Mouse (Mus musculus) cortical plate, adult 2 months (tissue): ENCODE data around the gene Ttc38. TPM values are rescaled to one million over a fixed set of nuclear protein-coding genes. Genes with fewer than 3 reads are reported as not detected.

ENCODE experiments used
- H3K27ac ChIP-seq: fragments of 200-500 bp; 2 replicates; pipeline ENCODE4 v1.5.1; 2012; ENCODE audit warnings: low read length, control low read depth, inconsistent platforms; ENCODE audit not compliant: insufficient read depth
- H3K4me1 ChIP-seq: fragments of 200-500 bp; 2 replicates; pipeline ENCODE4 v1.6.1; 2011; ENCODE audit warnings: low read length; ENCODE audit not compliant: control insufficient read depth, insufficient read depth
- H3K4me3 ChIP-seq: fragments of 200-500 bp; 2 replicates; pipeline ENCODE4 v1.5.1; 2011; ENCODE audit warnings: mild to moderate bottlenecking, low read length, control low read depth; ENCODE audit not compliant: insufficient read depth
- CTCF ChIP-seq: fragments of 200-500 bp; IDR thresholded peaks from 2 replicates; pipeline ENCODE4 v1.5.1; 2011; ENCODE audit warnings: mild to moderate bottlenecking, control low read depth, low read length; ENCODE audit not compliant: insufficient read depth; ENCODE audit errors: extremely low read depth
- POLR2A ChIP-seq: fragments of 200-500 bp; IDR thresholded peaks from 2 replicates; pipeline ENCODE4 v1.6.1; 2011; ENCODE audit warnings: mild to moderate bottlenecking, low read length, control low read depth; ENCODE audit not compliant: insufficient read depth; ENCODE audit errors: extremely low read depth
- polyA plus RNA-seq: library from polyadenylated mRNA; depleted of rRNA; stranded (reverse); fragments of >200 nt; gene quantifications from 2 replicates; pipeline ENCODE4 v1.2.3, GENCODE M21; 2012

Ttc38 gene
- polyA plus RNA-seq, 1 experiment = 4.9 TPM

DNA sequence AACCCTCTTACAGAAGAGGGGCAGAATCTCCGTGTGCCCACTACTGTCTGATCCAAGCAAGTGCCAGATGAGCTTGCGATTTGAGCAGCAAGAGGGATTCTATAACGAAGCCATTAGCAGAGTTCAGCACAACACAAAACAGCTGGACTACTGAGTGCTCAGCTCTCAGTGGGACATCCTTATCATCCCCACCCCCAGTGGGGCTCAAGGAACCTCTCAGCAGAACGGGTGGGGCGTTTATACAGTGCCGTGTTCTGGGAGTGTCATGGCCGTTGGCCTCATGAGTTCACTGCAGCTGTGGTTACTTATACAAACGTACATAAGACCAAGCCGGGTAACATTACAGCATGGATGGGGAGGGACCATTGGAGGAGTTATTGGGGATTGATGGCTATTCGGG lies 18.7 kb upstream of the Ttc38 start:
- no peak overlapping the region for H3K27ac ChIP-seq
- H3K4me1 ChIP-seq = peaks cover 4% of the 10 kb centered on the region; the same call in 1 of the 2 replicates
- H3K4me3 ChIP-seq = no peak overlapping the region
- no peak for TF ChIP-seq CTCF
- no peak for TF ChIP-seq POLR2A

DNA sequence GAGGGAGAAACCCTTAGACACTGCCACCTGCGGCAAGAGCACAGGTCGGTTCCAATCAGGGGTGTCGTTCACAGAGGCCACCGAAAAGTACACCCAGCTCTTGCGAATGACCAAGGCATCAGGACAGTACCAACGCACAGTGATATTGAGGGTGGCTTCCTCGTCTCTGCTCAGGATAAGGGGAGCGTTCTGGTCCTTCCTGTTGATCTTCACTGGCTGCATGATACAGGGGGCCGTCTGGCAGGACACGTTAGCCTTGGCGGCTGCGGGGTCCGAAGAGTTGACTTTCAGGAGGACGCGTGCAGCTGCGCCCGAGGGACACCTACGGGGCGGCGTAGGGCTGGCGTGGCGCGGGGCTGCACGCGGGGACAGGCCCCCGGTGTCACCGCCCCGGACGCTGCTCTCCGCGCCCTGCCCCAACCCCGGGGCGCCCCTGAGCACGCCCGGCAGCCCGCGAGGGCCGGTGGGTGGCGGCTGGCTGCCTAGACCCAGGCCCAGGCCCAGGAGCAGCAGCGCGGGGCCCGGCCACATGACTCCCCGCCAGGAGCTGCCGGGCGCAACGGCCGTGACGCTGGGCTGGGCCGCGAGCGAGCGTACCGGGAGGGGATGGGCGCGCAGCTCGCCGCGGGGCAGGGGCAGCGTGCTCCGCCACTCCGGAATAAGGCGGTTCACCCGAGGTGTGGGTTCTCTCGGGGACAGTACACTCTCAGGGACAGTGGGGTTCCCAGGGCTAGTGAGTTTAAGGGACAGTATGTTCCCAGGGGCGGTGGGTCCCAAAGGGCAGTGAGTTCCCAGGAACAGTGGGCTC lies 10.7 kb upstream of the Ttc38 start, which contains the start of gene Pkdrej:
TSS of gene Pkdrej (minus strand) at position 532 of the 808 bp plus-strand sequence.
- H3K4me3 ChIP-seq = peak within 1 kb of the TSS; percentile 36
- H3K4me1 ChIP-seq = 0 out of 2 replicates have a peak, but pooled peaks cover 1% of the 10 kb centered on the region
- H3K27ac ChIP-seq = no peak within 1 kb of the TSS
- TF ChIP-seq CTCF (no peak), POLR2A (no peak)

DNA sequence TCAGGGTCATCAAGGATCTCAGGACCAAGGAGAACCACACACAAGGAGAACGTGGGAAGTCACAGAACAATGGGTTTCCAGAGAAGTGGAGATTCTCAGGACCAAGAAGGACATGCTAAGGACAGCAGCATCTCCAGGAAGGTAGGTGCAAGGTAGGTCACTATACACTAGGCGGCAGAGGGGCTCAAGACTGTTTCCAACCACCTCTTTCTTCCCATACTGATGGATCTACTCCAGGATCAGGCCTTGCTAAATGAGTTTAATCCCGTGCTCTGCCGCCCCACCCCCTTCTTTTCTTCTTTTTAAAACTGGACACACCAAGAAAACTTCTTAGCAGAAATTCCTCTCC lies 10.1 kb upstream of the Ttc38 start:
- no peak for TF ChIP-seq CTCF
- no peak for TF ChIP-seq POLR2A
- 0 out of 2 replicates have a peak, but pooled peaks cover 1% of the 10 kb centered on the region for H3K4me1 ChIP-seq
- H3K4me3 ChIP-seq = peak overlapping the region; percentile 36
- H3K27ac ChIP-seq = no peak overlapping the region

DNA sequence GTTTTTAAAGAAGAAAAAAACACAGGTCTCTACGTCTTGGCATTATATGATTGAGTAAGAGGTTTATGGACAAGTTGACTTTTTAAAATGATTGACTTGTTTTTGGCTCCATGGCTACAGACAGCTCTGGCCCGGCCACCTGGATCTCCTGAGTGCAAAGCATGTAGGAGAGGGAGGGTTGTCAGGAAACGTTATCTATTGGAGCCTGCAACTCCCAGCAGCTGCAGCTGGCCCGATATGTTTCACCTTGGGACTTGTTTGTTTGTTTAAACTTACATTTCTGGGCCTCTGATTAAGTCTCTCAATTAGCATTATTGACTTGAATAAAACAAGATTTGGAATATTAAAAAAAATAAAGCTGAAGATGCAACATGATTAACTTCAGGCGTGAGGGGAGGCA lies 5.4 kb upstream of the Ttc38 start:
- Histone ChIP-seq H3K4me3 (no peak overlapping the region), H3K4me1 (no peaks in the 10 kb centered on the region), H3K27ac (no peak overlapping the region)
- TF ChIP-seq POLR2A (no peak), CTCF (no peak)

DNA sequence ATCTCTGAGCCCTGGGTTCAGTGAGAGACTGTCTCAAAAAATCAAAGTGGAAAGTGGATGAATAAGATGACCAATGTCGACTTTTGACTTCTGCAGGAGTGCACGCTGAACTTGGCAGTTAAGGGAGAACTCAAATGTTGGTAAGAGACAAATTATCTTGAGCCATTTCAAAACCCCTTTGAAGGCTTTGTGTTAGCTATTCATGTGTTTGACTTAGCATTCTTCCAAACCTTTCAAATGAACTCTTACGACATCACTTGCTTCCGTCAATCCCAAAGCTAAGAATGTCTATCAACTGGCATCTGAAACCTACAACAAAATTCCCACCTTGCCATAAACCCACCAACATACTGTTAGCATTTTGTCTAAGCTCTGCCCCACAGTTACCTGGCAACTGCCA lies 4.0 kb upstream of the Ttc38 start:
- TF ChIP-seq POLR2A (no peak), CTCF (no peak)
- Histone ChIP-seq H3K4me1 (peaks cover 3% of the 10 kb centered on the region), H3K4me3 (no peak overlapping the region), H3K27ac (no peak overlapping the region)

DNA sequence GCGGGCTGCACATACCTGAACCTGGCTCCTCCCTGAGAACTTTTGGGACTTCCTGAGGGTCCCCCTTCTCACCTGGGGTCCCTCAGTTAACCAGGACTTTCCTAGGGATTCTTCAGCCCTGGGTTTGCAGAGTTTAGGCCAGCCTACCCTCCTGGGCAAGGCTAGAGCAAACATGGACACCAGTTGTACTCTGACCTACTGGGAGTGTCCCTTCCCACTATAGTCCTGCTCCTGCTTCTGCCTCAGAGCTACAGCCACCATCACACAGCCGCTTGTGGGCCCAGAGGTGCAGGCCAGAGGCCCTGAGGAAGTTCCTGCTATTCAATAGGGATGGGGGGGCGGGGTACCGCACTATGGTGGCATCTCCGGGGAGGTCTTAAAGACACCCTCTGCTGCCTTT lies 2.6 kb upstream of the Ttc38 start:
- Histone ChIP-seq H3K27ac (no peak overlapping the region), H3K4me1 (peaks cover 3% of the 10 kb centered on the region), H3K4me3 (no peak overlapping the region)
- TF ChIP-seq POLR2A (no peak), CTCF (no peak)

DNA sequence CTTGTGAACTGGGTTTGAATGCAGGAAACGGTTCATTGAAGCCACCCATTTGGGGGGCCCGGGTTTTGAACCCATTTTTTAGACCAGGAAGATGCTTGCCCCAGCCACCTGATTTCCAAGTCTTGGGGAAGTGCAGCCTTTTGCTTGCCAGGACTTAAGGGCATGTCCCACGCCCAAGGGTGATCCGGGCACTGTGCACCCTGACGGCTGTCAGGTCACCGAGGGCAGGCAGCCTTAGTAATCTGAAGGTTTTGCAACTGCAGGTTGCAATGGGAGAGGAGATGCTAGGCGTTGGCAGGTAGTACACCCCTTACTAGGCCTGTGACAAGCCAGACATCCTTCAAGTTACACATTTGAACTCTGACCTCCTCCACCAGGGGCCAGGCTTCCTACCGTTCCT lies 493 bp downstream of the Ttc38 start:
- no peak for TF ChIP-seq POLR2A
- TF ChIP-seq CTCF = no peak
- H3K27ac ChIP-seq = no peak overlapping the region

DNA sequence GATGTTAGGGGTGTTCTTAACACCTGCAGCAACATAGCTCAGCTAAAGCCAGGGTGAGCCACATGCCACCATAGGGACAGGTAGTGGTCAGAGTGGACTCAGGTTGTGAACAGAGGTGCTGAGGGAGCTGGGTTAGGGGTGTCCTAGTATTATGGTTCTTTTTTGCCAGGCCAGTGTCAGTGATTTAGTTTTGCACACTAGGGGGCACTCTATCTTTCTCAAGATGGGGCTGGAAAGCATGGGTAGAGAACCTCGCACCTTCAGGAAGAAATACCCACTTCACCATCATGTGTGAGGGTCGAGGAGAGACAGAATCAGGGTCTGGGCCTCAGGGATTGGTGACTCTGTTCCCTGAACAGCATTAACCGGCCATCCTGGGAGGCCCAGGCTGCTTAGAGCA lies 3.2 kb downstream of the Ttc38 start:
- H3K27ac ChIP-seq = no peak overlapping the region
- TF ChIP-seq POLR2A (no peak), CTCF (peak; percentile 23)
- H3K4me3 ChIP-seq = no peak overlapping the region
- peaks cover 3% of the 10 kb centered on the region for H3K4me1 ChIP-seq

More for the DNA sequence above, 493 bp downstream of the Ttc38 start:
- H3K4me3 ChIP-seq = peak overlapping the region; percentile 68
- peaks cover 3% of the 10 kb centered on the region for H3K4me1 ChIP-seq

DNA sequence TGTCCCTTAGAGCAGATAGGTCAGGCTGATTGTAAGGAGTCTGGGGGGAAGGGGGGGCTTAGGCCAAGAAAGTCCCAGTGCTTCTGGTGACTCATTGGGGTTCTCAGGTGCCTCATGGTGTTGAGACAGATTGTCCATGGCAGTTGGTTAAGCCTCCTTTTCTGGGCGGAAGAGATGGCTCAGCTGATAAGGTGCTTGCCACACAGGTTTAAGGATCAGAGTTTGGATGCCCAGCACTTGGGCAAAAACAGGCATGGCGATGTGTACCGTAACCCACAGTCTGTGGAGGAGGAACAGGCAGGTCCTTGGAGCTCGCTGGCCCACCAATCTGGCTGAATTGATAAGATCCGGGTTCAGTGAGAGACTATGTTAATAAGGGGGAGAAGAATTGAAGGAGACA lies 4.8 kb downstream of the Ttc38 start:
- Histone ChIP-seq H3K4me1 (peaks cover 3% of the 10 kb centered on the region), H3K27ac (no peak overlapping the region), H3K4me3 (no peak overlapping the region)
- no peak for TF ChIP-seq POLR2A
- no peak for TF ChIP-seq CTCF

DNA sequence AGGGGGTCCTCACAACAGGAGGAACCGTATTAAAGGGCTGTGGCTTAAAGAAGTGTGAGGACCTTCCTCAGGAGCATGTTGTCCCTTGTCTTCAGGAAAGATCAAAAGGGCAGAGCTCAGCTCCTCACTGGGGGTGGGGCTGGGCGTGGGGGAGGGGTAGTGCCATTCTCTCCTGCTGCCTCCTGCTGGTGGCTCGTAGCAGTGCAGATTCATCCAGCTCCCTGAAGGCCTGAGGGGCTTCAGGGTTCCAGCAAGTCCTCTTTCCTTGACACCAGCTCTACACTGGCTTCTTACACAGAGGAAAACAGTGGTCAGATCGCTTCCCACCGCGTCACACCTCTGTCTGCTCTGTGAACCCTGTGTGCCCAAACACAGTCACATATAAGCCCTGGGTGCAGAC lies 8.9 kb downstream of the Ttc38 start:
- Histone ChIP-seq H3K27ac (no peak overlapping the region), H3K4me1 (no peaks in the 10 kb centered on the region), H3K4me3 (no peak overlapping the region)
- TF ChIP-seq POLR2A (no peak), CTCF (peak; percentile 53)
